Mouse (Mus musculus) liver, embryonic 15.5 days (tissue): Measurements from ENCODE around the gene Sorbs1. TPM values are rescaled to one million over a fixed set of nuclear protein-coding genes. Genes with fewer than 3 reads are reported as not detected.

Experiments used
- ATAC-seq: fragments of 200-750 bp; cut with Nextera tagmentation; 2 replicates; pipeline ENCODE4 v1.8.0; 2017; ENCODE audit warnings: moderate number of reproducible peaks, mild to moderate bottlenecking, moderate library complexity; ENCODE audit not compliant: insufficient read depth
- H3K27ac ChIP-seq: fragments of 300-500 bp; sonication (generic); replicated peaks from 2 replicates; pipeline ENCODE4 v1.5.1; 2015; ENCODE audit warnings: mild to moderate bottlenecking, inconsistent platforms
- H3K27me3 ChIP-seq: fragments of 300-500 bp; sonication (generic); 2 replicates; pipeline ENCODE4 v1.6.1; 2015; ENCODE audit warnings: mild to moderate bottlenecking, inconsistent platforms
- H3K36me3 ChIP-seq: fragments of 300-500 bp; sonication (generic); replicated peaks from 2 replicates; pipeline ENCODE4 v1.6.1; 2015; ENCODE audit warnings: moderate library complexity, mild to moderate bottlenecking, inconsistent platforms
- H3K4me1 ChIP-seq: fragments of 300-500 bp; sonication (generic); replicated peaks from 2 replicates; pipeline ENCODE4 v1.6.1; 2015; ENCODE audit warnings: inconsistent platforms
- H3K4me2 ChIP-seq: fragments of 300-500 bp; sonication (generic); 2 replicates; pipeline ENCODE4 v1.6.1; 2015; ENCODE audit warnings: moderate library complexity, mild to moderate bottlenecking, inconsistent platforms
- H3K4me3 ChIP-seq: fragments of 300-500 bp; sonication (generic); replicated peaks from 2 replicates; pipeline ENCODE4 v1.5.1; 2015; ENCODE audit warnings: mild to moderate bottlenecking, inconsistent platforms
- H3K9ac ChIP-seq: fragments of 300-500 bp; sonication (generic); 2 replicates; pipeline ENCODE4 v1.6.1; 2015; ENCODE audit warnings: moderate library complexity, mild to moderate bottlenecking, inconsistent platforms
- H3K9me3 ChIP-seq: fragments of 300-500 bp; sonication (generic); replicated peaks from 2 replicates; pipeline ENCODE4 v1.6.1; 2016; ENCODE audit warnings: inconsistent platforms
- WGBS: fragments of 180-500 bp; shearing (Covaris S2); methylation state at CpG from one replicate; pipeline ENCODE4 v1.1.7; 2015; ENCODE audit warnings: mixed read lengths; ENCODE audit not compliant: insufficient replicate concordance; 5-methylcytosine and 5-hydroxymethylcytosine counted together
- polyA plus RNA-seq: library from polyadenylated mRNA; unstranded; fragments of >200 nt; fragmentation: Nextera tagmentation; extraction: Ambion mirVana; gene quantifications from 2 replicates; pipeline ENCODE4 v1.2.1, GENCODE M21; 2015

Gene Sorbs1
- polyA plus RNA-seq, 1 experiment from 2014 or later, result 34.9 TPM

- Histone ChIP-seq H3K36me3 (no peaks in the 10 kb centered on the region), H3K27ac (no peak overlapping the region), H3K27me3 (peaks cover 27% of the 10 kb centered on the region), H3K9ac (no peak overlapping the region), H3K4me1 (peaks cover 19% of the 10 kb centered on the region), H3K4me2 (no peak overlapping the region), H3K9me3 (no peaks in the 10 kb centered on the region), H3K4me3 (no peak overlapping the region)
- 80% methylated on average over 14 of the region's 14 CpGs for WGBS
- ATAC-seq, result no peak
These were observed 238.0 kb downstream of the Sorbs1 start for GRCm38 (mm10) chr19:40275401-40276188.

- no peak overlapping the region for H3K4me3 ChIP-seq
These were observed 240.9 kb downstream of the Sorbs1 start for GRCm38 (mm10) chr19:40272674-40273073.

GRCm38 (mm10) chr19:40271308-40271892 is 242.2 kb downstream of the Sorbs1 start, which contains the start of gene Pdlim1:
Pdlim1 (minus strand) TSS chr19:40271842.
- peak within 1 kb of the TSS; percentile 91 for H3K4me2 ChIP-seq
- no peaks in the 10 kb centered on the region for H3K9me3 ChIP-seq
- H3K27me3 ChIP-seq, result peaks cover 27% of the 10 kb centered on the region
- H3K36me3 ChIP-seq, result no peaks in the 10 kb centered on the region
- WGBS, result under 1% methylated on average over 52 of the region's 54 CpGs
- H3K9ac ChIP-seq, result peak within 1 kb of the TSS; percentile 63
- ATAC-seq, result peak; percentile 90
- H3K4me1 ChIP-seq, result peaks cover 51% of the 10 kb centered on the region
- peak within 1 kb of the TSS; percentile 72 for H3K4me3 ChIP-seq
- H3K27ac ChIP-seq, result peak within 1 kb of the TSS; percentile 64

More at GRCm38 (mm10) chr19:40272674-40273073, 240.9 kb downstream of the Sorbs1 start:
- ATAC-seq, result no peak
- 40% methylated on average over 13 of the region's 13 CpGs for WGBS
- H3K9me3 ChIP-seq, result no peaks in the 10 kb centered on the region
- no peaks in the 10 kb centered on the region for H3K36me3 ChIP-seq
- peaks cover 42% of the 10 kb centered on the region for H3K4me1 ChIP-seq
- no peak overlapping the region for H3K9ac ChIP-seq
- H3K27me3 ChIP-seq, result peaks cover 27% of the 10 kb centered on the region
- H3K4me2 ChIP-seq, result no peak overlapping the region
- H3K27ac ChIP-seq, result no peak overlapping the region

- H3K36me3 ChIP-seq, result no peaks in the 10 kb centered on the region
- H3K27ac ChIP-seq, result peak overlapping the region; percentile 64
- H3K4me2 ChIP-seq, result peak overlapping the region; percentile 91
- 9% methylated on average over 63 of the region's 63 CpGs for WGBS
- H3K4me3 ChIP-seq, result peak overlapping the region; percentile 72
- peak; percentile 61 for ATAC-seq
- H3K27me3 ChIP-seq, result peaks cover 27% of the 10 kb centered on the region
- peaks cover 51% of the 10 kb centered on the region for H3K4me1 ChIP-seq
- peak overlapping the region; percentile 63 for H3K9ac ChIP-seq
- H3K9me3 ChIP-seq, result no peaks in the 10 kb centered on the region
These were observed 242.9 kb downstream of the Sorbs1 start for GRCm38 (mm10) chr19:40270351-40271307.

GRCm38 (mm10) chr19:40269526-40269925 is 244.1 kb downstream of the Sorbs1 start:
- Histone ChIP-seq H3K9ac (no peak overlapping the region), H3K27ac (no peak overlapping the region), H3K4me3 (no peak overlapping the region), H3K9me3 (no peaks in the 10 kb centered on the region), H3K36me3 (no peaks in the 10 kb centered on the region), H3K4me2 (peak overlapping the region; percentile 91), H3K27me3 (peaks cover 27% of the 10 kb centered on the region), H3K4me1 (peaks cover 51% of the 10 kb centered on the region)
- 71% methylated on average over 5 of the region's 5 CpGs for WGBS
- ATAC-seq, result no peak

- WGBS, result 69% methylated on average over 3 of the region's 3 CpGs
- ATAC-seq, result no peak
- Histone ChIP-seq H3K4me3 (no peak overlapping the region), H3K27me3 (peaks cover 27% of the 10 kb centered on the region), H3K4me2 (no peak overlapping the region), H3K27ac (no peak overlapping the region), H3K9ac (no peak overlapping the region), H3K9me3 (no peaks in the 10 kb centered on the region), H3K36me3 (no peaks in the 10 kb centered on the region), H3K4me1 (peaks cover 51% of the 10 kb centered on the region)
These were observed 245.1 kb downstream of the Sorbs1 start for GRCm38 (mm10) chr19:40268493-40268892.

GRCm38 (mm10) chr19:40267380-40267779 is 246.2 kb downstream of the Sorbs1 start:
- Histone ChIP-seq H3K4me1 (peaks cover 51% of the 10 kb centered on the region), H3K27me3 (peaks cover 17% of the 10 kb centered on the region), H3K4me3 (no peak overlapping the region), H3K9ac (no peak overlapping the region), H3K27ac (no peak overlapping the region), H3K36me3 (no peaks in the 10 kb centered on the region), H3K4me2 (peak overlapping the region; percentile 14; the same call in 1 of the 2 replicates), H3K9me3 (no peaks in the 10 kb centered on the region)
- ATAC-seq, result no peak
- 41% methylated on average over 1 of the region's 1 CpGs for WGBS

GRCm38 (mm10) chr19:40259485-40259884 is 254.1 kb downstream of the Sorbs1 start:
- no peaks in the 10 kb centered on the region for H3K27me3 ChIP-seq
- H3K4me1 ChIP-seq, result peaks cover 30% of the 10 kb centered on the region
- no peaks in the 10 kb centered on the region for H3K36me3 ChIP-seq
- no peak overlapping the region for H3K27ac ChIP-seq
- H3K9ac ChIP-seq, result no peak overlapping the region
- H3K4me2 ChIP-seq, result no peak overlapping the region
- no peak overlapping the region for H3K4me3 ChIP-seq
- ATAC-seq, result no peak
- no peaks in the 10 kb centered on the region for H3K9me3 ChIP-seq
- 66% methylated on average over 1 of the region's 1 CpGs for WGBS

- no peaks in the 10 kb centered on the region for H3K36me3 ChIP-seq
- H3K27me3 ChIP-seq, result no peaks in the 10 kb centered on the region
- no peak for ATAC-seq
- peak overlapping the region; percentile 16; the same call in 1 of the 2 replicates for H3K4me2 ChIP-seq
- H3K27ac ChIP-seq, result no peak overlapping the region
- H3K9me3 ChIP-seq, result no peaks in the 10 kb centered on the region
- H3K9ac ChIP-seq, result no peak overlapping the region
- H3K4me3 ChIP-seq, result no peak overlapping the region
- WGBS, result 21% methylated on average over 4 of the region's 4 CpGs
- peaks cover 30% of the 10 kb centered on the region for H3K4me1 ChIP-seq
These were observed 256.2 kb downstream of the Sorbs1 start for GRCm38 (mm10) chr19:40257396-40257795.

GRCm38 (mm10) chr19:40256376-40257050 is 257.1 kb downstream of the Sorbs1 start:
- 40% methylated on average over 2 of the region's 2 CpGs for WGBS
- ATAC-seq, result no peak

More at GRCm38 (mm10) chr19:40256376-40257050, 257.1 kb downstream of the Sorbs1 start:
- H3K4me3 ChIP-seq, result no peak overlapping the region
- no peak overlapping the region for H3K27ac ChIP-seq
- peaks cover 30% of the 10 kb centered on the region for H3K4me1 ChIP-seq
- H3K9me3 ChIP-seq, result no peaks in the 10 kb centered on the region
- H3K36me3 ChIP-seq, result peaks cover 2% of the 10 kb centered on the region; the same call in 1 of the 2 replicates
- H3K9ac ChIP-seq, result no peak overlapping the region
- no peak overlapping the region for H3K4me2 ChIP-seq
- no peaks in the 10 kb centered on the region for H3K27me3 ChIP-seq
